Mouse (Mus musculus) right cerebral cortex, postnatal 36 days (tissue): ENCODE data around the gene Serping1.
"Not testable (repeated sequence)": the region's sequence is repeated elsewhere in the genome, so short reads cannot be mapped to it uniquely, and the experiment has no call there.

Experiments used
- DNase-seq, 2 experiments: peaks; one replicate each; pipeline ENCODE4 v3.0.0; 2022; ENCODE audit warnings: low spot score in 2 of 2, mixed read lengths in 1 of 2

Gene Serping1

GRCm38 (mm10) chr2:84775241-84775640 lies at the start of gene Serping1:
Gene Serping1, minus strand, starts transcription at chr2:84775444.
- DNase-seq: no peak

- no peak for DNase-seq
Observed at GRCm38 (mm10) chr2:84823237-84823636, 48.0 kb upstream of the Serping1 start.

DNA sequence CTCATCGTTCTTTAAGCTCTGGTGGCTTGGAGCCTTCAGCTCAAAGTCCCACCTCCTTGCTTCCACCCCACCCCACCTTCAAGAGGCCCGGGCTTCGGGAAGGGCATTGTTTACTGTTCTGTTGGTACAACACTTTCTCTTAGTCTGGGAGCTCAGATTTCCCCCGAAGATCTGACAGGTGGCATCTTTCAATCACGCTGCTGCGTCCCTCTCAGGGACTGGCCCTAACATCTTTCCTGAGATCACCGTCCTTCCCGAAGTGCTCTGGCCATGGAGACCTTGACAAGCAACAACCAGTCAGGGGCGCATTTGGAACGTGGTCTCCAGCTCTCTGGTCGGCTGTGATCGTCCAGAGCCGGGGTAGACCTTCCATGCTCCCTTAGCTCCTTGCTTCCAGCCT lies 47.3 kb upstream of the Serping1 start, which contains the start of gene Smtnl1:
Smtnl1 (minus strand) TSS at position 101 of the 400 bp plus-strand sequence.
- DNase-seq: no peak

- peak; percentile 13 to 56 for DNase-seq
Observed at GRCm38 (mm10) chr2:84819861-84820260, 44.6 kb upstream of the Serping1 start.

- DNase-seq: no peak
Observed at GRCm38 (mm10) chr2:84812676-84813075, 37.4 kb upstream of the Serping1 start.

GRCm38 (mm10) chr2:84811880-84812279 lies 36.6 kb upstream of the Serping1 start:
- no peak for DNase-seq

GRCm38 (mm10) chr2:84810886-84811577 lies 35.8 kb upstream of the Serping1 start:
- peak; percentile 82 to 87 for DNase-seq

- DNase-seq: no peak
Observed at GRCm38 (mm10) chr2:84810526-84810885, 35.3 kb upstream of the Serping1 start.

DNA sequence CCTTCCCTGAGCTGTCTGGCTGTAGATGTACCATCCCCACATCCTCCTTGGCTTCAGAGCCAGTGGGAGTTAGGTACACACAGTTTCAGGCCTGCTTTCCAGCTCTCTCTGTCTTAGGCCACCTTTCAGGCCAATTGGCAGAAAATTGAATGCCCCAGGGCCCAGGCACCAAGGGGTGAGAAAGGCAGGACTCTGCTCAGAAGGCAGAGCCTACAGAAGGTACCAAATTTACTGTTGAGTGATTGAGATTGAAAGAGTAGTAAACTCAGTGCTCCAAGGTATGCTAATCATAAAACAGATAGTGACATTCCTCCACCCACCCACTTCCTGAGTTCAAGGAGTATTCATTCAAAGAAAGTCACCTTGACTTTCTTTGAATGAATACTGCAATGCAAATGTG lies 34.1 kb upstream of the Serping1 start:
- DNase-seq: no peak

DNA sequence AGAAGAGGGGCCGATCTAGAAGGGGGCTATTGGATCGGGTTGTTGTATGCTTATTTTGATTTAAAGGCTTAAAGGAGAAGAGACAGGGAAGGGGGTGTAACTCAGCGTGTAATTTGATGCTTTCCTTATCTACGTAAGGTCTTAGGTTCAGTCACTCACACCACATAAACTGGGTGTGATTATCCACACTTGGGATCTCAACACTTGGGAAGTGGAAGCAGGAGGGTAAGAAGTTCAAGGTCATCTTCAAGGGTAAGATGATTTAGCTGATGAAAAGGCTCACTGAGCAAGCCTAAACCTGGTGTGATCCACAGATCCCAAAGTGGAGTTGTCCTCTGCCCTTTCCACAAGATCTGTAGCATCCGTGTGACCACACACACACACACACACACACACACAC lies 31.3 kb upstream of the Serping1 start:
- no peak for DNase-seq

- no peak for DNase-seq
Observed at GRCm38 (mm10) chr2:84803963-84804362, 28.7 kb upstream of the Serping1 start.

GRCm38 (mm10) chr2:84801223-84801622 lies 26.0 kb upstream of the Serping1 start:
- DNase-seq: not testable (repeated sequence)

DNA sequence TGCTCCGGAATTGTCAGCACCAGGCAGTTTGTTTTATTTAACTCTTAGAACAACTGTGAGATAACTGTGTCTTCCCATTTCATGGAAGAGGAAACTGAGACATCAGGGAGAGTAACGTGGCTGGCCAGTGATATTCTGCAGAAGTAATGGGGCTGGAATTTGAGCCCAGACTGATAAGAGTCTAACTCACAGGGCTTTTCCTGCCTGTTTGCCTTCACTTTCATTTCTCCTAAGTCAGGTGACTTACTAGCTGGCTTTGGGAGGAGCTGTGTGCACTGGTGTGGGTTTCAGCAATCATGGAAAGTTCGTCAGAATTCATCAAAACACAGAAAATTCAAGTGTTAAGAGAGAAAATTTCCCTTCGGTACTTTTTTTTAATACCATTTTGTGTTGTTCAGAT lies 25.1 kb upstream of the Serping1 start:
- DNase-seq: no peak

- peak; percentile 23 to 28 for DNase-seq
Observed at GRCm38 (mm10) chr2:84799041-84799561, 23.9 kb upstream of the Serping1 start.

DNA sequence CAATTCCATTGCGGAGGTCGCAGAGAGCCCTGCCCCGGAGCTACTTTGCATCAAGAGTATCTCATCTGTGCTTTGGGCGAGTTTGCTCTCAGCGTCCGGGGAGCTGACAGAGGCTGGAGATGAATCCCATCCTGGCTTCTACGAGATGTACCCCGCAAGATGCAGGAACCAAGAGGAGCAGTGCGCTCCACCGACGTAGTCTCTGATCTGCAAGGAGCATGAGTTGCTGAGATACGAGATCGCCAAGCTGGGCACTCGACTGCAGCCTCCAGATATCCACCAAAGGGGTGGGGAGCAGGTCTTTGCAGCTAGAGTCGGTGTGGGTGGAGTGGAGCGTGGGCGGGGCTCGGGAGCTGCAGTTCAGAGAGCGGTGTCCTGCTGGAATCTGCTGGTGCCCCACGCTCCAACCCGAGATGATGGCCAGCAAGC lies 23.3 kb upstream of the Serping1 start, which contains the start of gene Ube2l6:
Ube2l6 (plus strand) TSS at position 336 of the 429 bp plus-strand sequence.
- DNase-seq: peak; percentile 59 to 73

DNA sequence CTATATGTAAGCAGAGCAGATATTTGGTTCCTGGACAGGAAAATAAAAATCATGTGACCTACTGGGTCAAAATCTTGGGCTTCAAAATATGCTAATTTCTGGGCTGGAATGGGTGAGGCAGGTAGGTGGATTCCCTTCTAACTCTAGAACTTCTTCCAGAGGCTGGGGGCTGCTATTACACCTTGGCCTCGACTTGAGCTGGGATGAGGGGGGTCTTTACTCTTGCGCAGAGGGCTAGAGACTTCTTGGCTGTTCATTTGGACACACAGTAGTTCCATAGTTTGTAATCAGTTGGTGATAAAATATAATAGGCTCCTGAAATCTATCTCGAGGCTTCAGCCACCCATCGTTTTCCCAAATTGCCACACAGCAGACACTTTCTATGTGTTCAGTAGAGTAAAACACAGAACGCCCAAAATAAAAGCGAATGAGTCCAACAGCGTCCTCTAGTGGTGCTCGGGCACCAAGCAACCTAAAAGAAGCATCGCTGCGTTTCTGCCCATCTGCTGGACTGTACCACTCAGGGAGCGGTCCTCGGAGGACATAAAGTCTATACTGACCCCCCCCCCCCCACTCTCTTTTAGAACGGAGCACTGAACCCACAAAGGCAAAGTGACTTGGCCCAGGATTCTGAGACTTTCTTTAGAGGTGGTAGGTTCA lies 22.7 kb upstream of the Serping1 start:
- DNase-seq: peak; percentile 77 to 84

- no peak for DNase-seq
Observed at GRCm38 (mm10) chr2:84793871-84794270, 18.6 kb upstream of the Serping1 start.

GRCm38 (mm10) chr2:84793154-84793553 lies 17.9 kb upstream of the Serping1 start:
- DNase-seq: no peak

DNA sequence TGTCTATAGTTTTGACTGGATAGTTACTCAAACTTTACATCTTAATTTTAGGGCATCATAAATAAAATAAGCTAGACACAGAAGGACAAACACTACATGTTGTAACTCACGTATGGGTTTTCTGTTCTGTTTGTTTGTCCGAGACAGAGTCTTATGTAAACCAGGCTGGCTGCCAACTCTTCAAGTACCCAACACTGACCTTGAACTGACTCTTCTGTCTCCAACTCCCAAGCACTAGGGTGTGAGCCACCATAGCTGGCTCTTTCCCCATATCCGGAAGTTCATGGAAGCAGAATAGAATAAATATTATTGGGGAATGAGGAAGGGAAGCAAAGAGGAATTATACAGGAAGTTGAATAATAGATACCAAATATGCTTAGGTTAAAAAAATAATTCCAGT lies 17.3 kb upstream of the Serping1 start:
- no peak for DNase-seq

DNA sequence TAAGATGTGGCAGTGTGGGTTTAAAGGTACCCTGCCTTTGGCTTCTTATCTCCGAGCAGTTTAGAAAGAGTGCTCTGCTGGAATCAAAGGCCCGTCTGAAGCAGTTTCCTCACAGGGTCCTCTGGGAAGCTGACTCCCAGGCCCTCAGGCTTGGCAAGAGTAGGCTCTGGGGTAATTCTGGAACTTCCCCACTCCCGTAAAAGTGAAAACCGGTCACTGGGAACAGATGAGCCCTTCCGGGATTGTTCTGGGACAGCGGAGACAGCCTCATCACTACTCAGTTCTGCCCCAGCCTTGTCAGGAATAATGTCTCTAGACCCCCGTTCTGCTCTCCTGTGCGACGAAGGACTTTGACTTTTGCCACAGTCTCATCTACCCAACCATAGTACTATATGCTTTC lies 15.2 kb upstream of the Serping1 start:
- no peak for DNase-seq

DNA sequence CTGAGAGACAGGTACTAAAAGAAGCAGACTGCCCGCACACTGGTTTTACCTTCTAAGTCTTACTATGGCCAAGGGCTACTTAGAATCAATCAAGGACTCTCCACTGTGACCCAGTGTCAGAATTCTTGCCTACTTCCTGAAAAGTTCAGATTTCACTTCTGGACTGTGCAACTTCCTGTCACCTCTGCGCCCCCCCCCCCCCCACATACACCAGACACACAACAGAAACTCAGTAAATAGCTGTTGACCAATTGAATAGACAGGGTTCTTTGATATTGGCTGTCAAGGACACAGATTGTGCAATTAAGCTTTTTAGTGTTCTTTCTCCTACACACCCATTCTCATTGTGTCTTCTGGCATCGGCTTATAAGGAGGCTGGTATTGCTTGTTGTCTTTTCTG lies 13.1 kb upstream of the Serping1 start:
- DNase-seq: no peak

- DNase-seq: no peak
Observed at GRCm38 (mm10) chr2:84783840-84784566, 8.8 kb upstream of the Serping1 start.
